Mouse (Mus musculus) embryo, embryonic 9.5 days (tissue): ENCODE measurements around the gene Agbl4.

Experiments used
- DNase-seq: peaks from one replicate; pipeline ENCODE4 v3.0.0-alpha.2; 2017; ENCODE audit errors: extremely low spot score

Gene Agbl4

DNA sequence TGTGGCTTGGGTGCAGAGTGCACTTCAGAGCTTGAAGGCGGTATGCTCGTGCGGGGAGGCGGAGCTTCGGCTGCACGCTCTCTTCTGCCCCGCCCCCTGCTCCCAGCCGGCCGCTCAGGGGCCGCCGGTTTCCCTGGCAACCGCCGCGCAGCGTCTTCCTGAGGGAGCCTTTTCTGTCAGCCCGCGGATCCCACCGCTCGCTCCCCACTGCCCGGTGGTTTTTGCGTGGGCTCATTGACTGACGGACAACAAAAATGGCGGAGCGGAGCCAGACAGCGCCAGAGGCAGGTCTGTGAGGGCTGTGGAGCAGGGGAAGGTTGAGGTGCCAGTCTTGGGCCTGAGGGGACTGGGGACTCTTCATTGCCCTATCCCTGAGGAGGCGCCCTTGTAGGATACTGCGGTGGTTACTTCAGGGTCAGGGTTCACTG is at the start of gene Agbl4:
Agbl4 (plus strand) TSS at position 44 of the 428 bp plus-strand sequence.
- peak; percentile 82 for DNase-seq

DNA sequence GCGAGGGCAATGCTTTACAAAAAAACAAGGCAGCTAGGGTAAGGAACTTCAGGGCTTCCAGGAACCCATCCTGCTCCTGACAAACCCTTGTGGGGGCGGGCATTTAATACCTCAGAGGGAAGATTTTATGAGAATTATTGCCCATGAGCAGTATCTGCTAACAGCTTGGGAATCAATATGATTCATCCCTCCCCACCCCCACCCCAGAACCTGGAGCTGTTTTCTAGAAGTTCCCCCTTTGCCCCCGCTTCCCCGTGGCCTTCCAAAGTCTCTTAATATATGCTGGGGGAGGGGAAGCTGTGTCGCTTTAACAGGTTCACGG is 46.6 kb upstream of the Agbl4 start:
- no peak for DNase-seq

DNA sequence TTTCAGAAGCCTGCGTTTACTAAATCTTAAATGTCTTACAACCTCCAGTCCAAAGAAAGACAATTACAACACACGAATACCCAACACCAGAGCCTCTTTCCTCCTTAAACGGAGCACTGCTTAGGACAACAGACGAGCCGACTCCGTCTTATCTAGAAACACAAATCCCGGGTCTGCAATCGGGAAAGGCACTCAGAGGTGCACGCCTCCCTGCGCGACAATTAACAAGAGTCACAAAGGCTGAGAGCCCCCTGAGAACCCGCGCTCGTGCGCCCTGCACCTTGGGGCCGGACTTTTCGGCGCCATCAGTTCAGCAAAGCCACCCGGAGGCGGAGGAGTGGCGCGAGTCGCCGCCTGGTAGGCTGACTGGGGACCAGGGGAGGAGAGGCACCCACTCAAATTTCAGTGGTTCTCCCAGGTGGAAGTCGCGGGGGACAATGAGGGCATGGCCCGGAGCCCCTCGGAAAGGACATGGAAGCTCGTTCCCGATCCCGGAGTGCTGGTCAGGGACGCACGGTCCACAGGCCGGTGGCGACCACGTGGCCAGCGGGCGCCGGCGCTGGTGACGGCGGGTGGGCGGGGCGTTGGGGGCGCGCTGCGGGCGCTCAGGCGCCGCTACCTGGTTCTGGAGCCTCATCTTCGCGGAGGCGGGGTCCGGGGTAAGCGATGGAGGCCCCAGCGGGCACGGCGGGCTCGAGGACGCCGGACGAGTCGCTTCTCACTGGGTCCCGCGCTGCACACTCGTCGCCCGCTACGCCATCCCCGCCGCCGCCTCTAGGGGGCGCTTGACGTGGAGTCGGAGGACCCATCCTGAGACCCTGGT is 46.1 kb upstream of the Agbl4 start, which contains the start of gene Elavl4:
Elavl4 (minus strand) TSS at position 732 of the 823 bp plus-strand sequence.
- DNase-seq: peak; percentile 95

DNA sequence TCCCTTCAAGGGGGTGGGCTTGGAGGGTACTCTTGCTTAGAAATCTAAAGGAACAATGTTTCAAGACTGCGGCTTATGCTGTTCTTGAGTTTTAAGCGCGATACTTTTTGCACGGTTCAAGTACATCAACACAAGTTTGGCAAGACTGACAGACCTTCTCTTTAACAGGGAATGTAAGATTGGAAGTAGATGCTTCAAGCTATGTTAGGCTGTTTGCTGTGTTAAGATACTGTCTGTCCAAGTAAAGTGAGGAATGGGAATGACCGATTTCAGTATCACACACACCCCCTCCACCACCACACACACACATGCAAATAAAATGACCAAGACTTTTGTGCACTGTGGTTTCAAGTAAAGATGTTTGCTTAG is 45.5 kb upstream of the Agbl4 start:
- DNase-seq: no peak

DNA sequence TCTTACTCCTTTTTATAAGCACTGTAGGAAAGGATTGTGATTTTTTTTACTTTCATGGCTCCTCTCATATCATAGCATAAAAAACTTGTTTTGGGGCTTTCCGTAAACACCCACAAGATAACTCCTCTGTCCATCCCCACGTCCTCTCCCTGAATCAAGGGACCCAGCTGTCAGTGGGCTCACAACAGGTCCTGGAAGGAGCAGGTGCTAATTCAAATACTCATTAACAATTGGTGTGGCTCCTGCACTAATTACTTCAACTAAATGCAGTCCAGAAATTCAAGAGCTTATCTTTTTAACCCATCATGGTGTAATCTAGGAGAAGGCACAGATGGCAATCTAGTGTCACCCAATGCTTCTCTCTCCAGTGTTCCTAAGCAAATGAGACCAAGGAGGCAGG is 36.9 kb upstream of the Agbl4 start:
- no peak for DNase-seq

DNA sequence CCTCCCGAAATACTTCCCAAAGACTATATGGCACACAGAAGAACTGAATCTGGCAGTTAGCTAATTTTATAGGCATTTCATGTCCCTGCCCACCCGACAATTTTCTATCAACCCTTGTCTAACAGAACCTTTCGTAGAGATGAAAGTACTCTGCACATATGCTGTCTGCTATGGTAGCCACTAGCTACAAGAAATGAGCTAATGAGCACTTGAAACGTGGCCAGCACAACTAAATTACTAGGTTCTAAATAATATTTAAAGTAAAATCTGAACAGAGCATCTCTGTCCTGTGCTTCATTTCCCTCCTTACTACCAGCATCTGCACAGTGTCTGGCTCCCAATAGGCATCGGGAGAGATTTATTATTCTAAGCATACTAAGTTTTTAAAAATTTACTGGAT is 1.2 kb upstream of the Agbl4 start:
- no peak for DNase-seq

DNA sequence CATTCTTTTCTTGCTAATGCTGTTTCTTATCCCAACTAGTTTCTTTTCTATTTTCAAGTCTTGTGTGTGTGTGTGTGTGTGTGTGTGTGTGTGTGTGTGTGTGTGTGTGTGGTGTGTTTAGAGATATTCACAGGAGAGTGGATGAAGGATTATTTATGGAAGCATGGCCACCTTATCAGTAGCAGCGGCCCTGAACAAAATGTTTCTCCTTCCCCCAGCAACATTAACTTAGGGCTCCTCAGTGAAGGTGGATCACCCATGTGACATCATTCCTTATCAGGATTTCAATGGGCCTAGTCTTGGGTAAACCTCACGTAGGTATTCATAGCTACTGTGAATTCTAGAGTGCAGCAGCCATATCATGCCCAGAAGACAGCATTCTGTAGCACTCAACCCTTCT is 22.8 kb downstream of the Agbl4 start:
- no peak for DNase-seq

DNA sequence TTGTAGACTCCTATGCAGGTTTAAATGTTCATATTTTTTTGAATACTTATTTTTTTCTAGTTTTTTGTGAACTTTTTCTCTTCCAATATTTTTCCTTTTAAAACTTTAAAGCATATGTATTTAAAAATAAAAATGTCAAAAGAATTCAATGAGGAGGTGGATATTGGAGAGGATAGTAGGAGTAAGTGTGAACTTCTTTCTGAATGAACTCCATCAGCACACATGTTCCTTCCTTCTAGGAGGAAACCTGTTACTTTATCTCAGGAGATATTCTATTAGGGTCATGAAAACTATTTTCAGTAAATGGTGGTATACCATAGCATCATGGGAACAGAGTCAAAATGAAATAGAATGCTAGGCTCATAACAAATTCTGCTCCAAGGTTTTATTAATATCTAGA is 30.2 kb downstream of the Agbl4 start:
- DNase-seq: no peak

DNA sequence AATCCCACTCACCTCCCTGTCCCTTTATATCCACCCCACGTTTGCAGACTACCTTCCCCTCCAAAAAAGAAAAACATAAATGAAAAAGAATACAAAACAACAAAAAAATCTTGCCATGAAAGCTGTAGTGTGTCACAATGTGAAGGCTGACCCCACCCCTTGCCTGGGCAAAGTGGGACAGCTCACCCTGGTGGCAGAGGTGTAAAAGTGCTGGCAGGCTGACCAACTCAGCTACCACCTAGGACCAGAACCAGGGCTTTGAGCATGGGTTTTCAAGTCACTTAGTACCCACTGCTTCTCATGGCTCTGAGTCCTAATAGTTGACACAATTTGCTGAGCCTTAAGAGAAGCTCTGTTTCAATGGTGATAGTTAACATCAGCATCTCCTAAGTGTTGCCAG is 96.9 kb downstream of the Agbl4 start:
- peak; percentile 1 for DNase-seq

DNA sequence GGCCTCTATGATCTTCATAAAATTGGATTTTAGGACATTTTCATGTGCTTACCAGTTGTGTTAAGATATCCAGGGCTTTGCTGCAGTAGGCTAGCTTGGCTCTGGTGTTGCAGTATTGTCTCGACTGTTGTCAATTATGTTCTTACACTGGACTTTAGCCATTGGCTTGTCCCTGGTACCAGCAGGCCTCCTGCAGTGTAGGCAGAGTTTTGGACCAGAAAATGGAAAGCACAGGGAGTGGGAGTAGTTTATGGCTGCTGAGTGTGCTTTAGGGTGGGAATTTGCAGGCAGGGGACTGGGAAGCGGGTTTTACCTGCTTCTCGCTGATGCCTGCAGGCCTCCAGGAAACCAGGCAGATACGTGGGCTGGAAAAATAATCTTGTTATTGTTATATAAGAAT is 132.3 kb downstream of the Agbl4 start:
- DNase-seq: no peak

DNA sequence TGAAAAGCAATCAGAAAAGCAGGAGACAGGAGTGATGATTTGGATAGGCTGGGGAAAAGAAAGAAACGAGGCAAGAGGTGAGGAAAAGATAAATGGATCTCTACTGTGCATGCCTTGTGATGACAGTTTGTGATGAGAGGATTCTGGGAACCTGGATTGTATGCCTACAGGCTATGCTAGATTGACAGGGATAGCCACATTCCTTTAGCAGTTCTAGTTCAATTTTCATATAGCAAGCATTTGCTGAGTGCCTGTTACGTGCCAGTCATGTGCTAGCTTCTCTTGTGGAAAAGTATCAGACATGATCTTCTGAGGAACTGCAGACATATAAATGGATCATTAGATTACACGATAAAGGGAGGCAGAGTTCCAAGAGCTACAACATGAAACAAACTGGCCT is 151.8 kb downstream of the Agbl4 start:
- DNase-seq: no peak

DNA sequence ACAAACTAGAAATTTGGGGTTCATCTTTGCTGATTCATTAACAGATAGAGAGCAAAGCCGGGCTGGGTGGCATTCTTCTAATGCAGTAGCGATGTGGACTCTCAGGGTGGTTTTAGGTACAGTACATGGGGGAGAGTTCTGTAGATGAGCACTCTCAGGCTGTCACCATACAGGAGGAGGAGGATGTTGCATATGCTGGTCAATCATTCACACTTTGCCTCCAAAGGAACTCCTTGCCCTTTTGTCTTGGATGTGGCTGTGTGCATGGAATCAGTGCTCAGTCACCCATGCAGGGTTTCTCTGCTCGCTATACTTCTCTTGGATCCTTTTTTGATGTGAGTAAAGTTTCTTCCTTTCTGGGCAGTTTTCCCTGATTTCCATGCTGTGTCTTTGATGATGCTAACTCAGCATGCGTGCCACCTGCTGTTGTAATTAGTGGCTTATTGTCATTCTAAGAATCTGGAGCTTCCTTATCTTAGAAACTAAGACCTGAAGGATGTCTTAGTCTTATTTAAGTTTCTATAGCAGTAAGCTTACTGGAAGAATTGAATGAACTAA is 200.3 kb downstream of the Agbl4 start:
- no peak for DNase-seq

DNA sequence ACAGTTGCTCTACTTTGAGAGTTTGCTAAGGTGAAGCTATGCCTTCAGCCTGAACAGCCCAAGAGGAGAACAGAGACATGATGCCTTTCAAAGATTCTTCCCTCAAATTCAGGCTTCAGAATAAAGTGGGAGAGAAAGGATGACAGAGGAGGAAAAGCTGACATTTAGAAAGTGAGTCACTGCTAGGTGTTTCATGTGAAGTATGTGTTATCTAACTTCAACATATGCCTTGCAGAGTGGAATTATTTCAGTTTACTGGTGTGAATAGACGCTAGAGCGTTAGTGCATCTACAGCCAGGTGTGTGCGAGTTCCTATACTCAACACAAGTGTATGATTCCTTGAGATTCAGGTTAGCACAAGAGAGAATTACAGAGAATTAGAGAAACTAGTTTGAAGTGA is 244.0 kb downstream of the Agbl4 start:
- DNase-seq: no peak

DNA sequence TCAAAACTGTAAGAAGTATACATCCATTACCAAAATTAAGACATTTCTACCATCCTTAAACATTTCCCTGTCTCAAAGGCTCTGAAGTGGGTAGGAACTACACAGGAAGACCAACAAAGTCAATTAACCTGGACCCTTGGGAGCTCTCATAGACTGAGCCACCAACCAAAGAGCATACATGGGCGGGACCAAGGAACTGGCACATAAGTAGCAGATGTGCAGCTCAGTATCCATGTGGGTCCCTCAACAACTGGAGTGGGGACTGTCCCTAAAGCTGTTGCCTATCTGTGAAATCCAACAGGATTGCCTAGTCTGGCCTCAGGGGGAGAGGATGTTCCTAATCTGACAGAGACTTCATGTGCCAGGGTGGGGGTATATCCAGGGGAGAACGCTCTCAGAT is 265.5 kb downstream of the Agbl4 start:
- no peak for DNase-seq

DNA sequence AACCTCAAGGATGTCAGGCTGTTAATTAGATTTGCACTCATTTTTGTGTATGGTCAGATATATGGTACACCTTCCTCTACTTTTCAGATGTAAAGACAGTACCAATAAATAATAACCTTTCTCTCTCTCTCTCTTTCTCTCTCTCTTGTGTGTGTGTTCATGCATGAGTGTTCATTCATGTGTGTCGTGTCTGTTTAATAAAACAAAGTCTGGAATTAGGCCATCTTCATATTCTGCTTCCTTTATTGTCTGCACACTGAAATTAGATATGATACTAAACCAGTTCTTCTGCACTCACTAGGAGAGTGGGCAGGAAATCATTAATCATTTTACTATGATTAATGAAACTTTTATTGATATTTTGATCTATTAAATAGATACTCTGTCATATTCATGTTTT is 276.7 kb downstream of the Agbl4 start:
- no peak for DNase-seq

DNA sequence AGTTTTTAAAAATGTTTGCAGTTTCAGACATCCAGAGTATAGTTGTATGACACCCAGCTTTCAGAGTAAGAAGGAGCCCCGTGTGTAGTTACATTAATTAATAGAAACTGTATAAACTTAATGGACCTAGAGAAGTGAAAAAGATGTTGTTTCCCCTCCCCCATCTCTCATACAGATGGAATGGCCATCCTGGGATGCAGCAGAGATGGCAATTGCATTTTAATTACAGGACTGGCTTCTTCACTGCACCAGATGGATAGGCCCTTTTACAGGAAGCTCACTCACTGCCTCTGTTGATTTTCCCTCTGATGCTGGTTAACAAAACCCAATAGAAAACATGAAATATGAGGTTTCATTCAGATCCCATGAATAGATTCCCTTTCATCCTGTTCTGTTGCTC is 337.7 kb downstream of the Agbl4 start:
- DNase-seq: no peak

DNA sequence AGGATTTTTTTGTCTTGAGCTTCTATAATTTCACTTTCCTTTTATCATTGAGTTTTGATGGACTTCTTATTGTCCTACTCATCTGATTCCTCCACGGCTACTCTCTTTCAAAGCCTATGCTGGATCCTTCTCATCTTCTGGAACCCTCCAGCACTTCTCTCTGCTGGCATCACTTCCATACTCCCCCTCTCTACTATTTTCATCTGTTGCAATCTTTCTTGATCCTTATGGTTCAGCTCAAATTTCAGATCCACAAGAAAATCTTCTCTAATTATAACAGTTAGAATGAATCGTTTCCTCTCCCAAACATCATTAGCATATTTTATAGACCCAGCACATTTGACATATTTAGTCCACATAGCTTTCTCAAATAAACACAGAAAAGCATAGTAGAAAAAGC is 360.5 kb downstream of the Agbl4 start:
- DNase-seq: no peak

DNA sequence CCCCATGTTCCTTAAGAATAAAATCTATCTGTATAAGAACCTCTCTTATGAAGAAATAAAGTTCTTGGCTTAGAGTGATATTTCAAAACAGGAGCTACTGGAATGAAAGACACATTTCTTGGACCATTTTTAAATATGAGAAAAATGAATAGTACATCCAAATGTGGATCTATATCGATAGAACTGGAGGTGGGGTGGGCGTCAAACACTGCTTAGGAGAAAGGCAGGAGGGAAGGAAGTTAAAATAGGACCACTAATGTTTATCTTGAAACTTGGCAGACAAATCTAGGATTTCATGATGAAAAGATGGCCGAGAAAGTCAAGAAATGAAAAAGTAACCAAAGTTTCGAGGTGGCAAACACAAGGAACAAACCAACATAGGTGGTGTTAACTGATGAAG is 391.1 kb downstream of the Agbl4 start:
- no peak for DNase-seq

DNA sequence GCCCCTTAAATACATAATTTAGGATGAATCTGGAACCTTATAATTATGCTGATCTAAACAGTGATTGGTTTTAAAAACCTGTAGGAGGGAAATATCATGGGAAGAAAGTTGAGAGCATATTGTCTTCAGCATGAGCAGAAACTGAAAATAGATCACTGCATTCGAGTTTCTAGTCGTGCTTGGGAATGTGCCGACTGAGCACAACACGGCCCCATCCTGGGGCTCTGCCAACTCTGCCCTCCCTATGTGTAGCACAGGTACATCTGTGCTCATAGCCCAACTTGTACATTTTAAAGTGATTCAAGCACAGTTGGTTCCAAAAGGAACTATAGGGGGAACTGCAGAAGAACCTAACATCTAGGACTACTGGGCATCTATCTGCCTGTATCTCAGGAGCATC is 402.4 kb downstream of the Agbl4 start:
- DNase-seq: no peak

DNA sequence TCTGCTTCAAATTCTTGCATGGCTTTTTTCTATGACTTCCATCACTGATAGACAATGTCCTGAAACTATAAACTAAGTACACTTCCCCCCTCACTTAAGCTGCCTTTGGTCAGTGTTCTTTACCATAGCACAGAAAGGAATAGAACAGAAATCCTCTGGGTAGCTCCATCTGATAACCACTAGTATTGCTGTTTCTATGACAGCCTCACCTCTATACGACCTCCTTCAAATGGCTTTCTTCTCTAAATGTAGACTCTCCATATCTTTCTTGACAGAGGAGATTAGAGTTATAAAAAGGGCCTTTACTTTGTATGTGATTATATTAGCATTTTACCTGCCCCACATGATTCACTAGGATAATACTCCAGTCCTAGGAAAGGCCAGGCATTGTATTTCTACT is 413.5 kb downstream of the Agbl4 start:
- DNase-seq: no peak

DNA sequence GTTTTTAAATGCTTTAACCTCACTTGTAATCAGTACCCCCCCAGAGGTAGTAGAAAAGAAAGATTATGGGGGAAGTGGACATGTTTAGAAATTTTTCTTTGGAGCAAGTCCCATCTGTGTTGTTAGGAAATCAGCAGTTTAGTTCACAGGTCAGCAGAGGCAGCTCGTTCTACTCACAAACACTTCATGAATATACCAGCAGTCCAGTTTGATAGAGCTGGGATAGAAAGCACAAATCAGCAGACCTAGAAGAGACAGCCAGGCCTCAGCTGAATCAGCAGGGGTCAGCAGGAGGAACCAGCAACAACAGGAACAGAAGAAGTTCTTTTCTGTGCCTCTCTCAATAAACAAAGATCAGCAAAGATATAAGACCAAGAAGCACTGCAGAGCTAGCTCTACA is 435.3 kb downstream of the Agbl4 start:
- no peak for DNase-seq

DNA sequence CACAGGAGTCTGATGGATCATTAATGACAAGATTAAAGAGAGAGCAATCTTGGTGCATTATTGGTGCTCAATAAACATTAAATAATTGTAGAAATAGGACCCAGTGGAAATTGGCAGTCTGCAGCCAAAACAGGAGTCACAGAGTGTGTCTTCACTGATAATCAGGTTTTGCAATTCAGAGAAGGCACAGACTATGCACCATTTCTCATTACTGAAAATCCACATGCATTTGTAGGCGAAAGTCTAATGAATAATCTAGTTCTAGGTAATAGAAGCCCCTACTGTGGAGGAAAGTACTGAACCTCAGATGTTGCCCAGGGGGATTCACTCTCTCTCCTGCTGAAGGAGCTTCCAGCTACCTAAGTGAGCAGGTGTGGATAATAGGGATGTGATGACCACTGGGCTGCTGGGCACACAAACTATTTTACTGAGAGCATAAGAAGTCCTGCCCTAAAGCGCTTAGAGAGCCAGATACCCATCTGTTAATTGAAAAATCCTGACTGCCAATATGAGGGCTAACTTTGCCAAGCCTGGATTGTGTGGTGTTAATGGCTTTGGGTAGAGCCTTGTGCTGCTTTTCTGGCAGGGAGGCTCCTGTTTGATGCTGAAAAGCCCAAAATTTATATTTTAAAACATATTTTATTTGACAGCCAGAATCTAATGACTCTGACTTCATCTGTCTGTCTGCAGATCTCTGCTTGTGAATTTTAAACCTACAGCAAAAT is 482.4 kb downstream of the Agbl4 start:
- no peak for DNase-seq

DNA sequence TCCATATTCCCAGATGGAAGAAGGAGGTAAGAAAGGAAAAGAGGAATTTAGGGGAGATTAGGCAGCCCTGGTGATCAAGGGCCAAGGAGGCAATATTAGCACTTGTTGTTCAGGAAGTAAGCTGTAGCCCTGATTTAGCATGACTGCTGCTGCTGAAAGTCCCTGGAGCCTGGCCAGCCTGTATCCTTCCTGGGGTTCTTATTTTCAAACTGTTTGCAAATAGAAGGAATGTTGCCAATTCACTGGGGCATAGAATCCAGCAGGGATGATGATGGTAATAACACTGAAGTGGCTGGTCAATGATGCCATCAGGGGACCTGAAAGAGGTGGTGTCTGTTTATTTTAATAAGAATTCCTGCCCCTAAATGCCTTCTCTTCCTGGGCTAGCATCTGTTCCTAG is 518.6 kb downstream of the Agbl4 start:
- DNase-seq: no peak
